Mouse (Mus musculus) liver, postnatal 0 days (tissue): ENCODE results near the gene Nisch.

Source experiments
- CTCF ChIP-seq: sonication (generic); IDR thresholded peaks from 2 replicates; pipeline ENCODE4 v1.5.1; 2016; ENCODE audit warnings: antibody characterized with exemption, low read depth
- EP300 ChIP-seq: IDR thresholded peaks from 2 replicates; pipeline ENCODE4 v1.6.1; 2016; ENCODE audit warnings: antibody characterized with exemption, low read depth, mild to moderate bottlenecking

DNA sequence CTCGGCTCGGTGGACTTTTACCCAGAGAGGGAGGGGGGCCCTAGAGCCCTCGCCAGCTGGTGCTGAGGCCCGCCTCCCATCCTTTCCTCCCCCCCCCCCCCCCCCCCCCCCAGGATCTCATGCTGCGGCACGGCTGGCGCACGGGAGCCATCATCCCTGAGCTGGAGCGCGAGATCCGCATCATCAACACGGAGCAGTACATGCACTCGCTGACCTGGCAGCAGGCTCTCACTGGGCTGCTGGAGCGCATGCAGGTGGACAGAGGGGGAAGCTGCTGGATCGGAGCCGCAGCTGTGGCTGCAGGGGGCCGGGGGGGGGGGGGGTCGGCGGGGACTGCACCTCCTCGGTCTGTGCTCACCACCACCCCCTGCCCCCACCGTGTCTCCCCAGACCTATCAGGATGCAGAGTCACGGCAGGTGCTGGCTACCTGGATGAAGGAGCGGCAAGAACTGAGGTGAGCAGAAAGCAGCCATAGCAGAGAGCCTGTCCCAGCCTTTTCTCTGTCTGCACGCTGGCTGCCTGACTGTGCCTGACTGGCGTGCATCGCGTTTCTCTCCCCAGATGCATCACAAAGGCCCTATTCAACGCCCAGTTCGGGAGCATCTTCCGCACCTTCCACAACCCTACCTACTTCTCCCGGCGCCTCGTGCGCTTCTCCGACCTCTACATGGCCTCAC lies 78.4 kb downstream of the Nisch start:
- TF ChIP-seq EP300, result no peak
- no peak for TF ChIP-seq CTCF
